Mouse (Mus musculus) heart, postnatal 0 days (tissue): ENCODE data around the gene Gpr27.

Experiments
- CTCF ChIP-seq: IDR thresholded peaks from 2 replicates; pipeline ENCODE4 v1.5.1; 2016; ENCODE audit warnings: antibody characterized with exemption, control low read depth, low read depth
- EP300 ChIP-seq: IDR thresholded peaks from 2 replicates; pipeline ENCODE4 v1.6.1; 2016; ENCODE audit warnings: antibody characterized with exemption, low read depth

- TF ChIP-seq EP300 (no peak), CTCF (no peak)
Observed at GRCm38 (mm10) chr6:99663232-99663631, 29.2 kb upstream of the Gpr27 start.
